Mouse (Mus musculus): ENCODE measurements at regions not wholly inside any gene's neighbourhood (a gene's known extent, or its start where the extent isn't known, plus 50 kb on each side); places are given as distances from the start of the nearest gene placed in this dataset.

- H3K27ac ChIP-seq: peak overlapping the region; percentile 22; the same call in 1 of the 2 replicates
- no peak overlapping the region for H3K4me3 ChIP-seq
- H3K36me3 ChIP-seq: no peaks in the 10 kb centered on the region
- H3K4me1 ChIP-seq: peaks cover 10% of the 10 kb centered on the region
- no peaks in the 10 kb centered on the region for H3K9me3 ChIP-seq
- 0 out of 2 replicates have a peak, but pooled peaks cover 4% of the 10 kb centered on the region for H3K27me3 ChIP-seq
- no peak overlapping the region for H3K9ac ChIP-seq
- peak; percentile 66; the same call in 1 of the 2 replicates for ATAC-seq (ENCODE audit: low FRiP score, low read depth)
- WGBS: 41% methylated on average over 7 of the region's 7 CpGs
- H3K4me2 ChIP-seq (replicated peaks): no peak overlapping the region
Measured at GRCm38 (mm10) chr12:91932490-91933361, 83.8 kb upstream of the Sel1l start.

GRCm38 (mm10) chr12:91931586-91931985, 82.6 kb upstream of the Sel1l start:
- Histone ChIP-seq H3K9me3 (no peaks in the 10 kb centered on the region), H3K27ac (no peak overlapping the region), H3K9ac (no peak overlapping the region), H3K4me1 (peaks cover 10% of the 10 kb centered on the region), H3K4me3 (no peak overlapping the region), H3K4me2 (replicated peaks) (no peak overlapping the region), H3K36me3 (no peaks in the 10 kb centered on the region), H3K27me3 (0 out of 2 replicates have a peak, but pooled peaks cover 6% of the 10 kb centered on the region)
- WGBS: 86% methylated on average over 6 of the region's 6 CpGs
- no peak for ATAC-seq (ENCODE audit: low FRiP score, low read depth)

- H3K4me1 ChIP-seq: peaks cover 10% of the 10 kb centered on the region
- ATAC-seq (ENCODE audit: low FRiP score, low read depth): no peak
- WGBS: 65% methylated on average over 7 of the region's 7 CpGs
- no peak overlapping the region for H3K27ac ChIP-seq
- no peaks in the 10 kb centered on the region for H3K9me3 ChIP-seq
- no peaks in the 10 kb centered on the region for H3K36me3 ChIP-seq
- H3K4me3 ChIP-seq: no peak overlapping the region
- no peak overlapping the region for H3K4me2 ChIP-seq (replicated peaks)
- H3K9ac ChIP-seq: no peak overlapping the region
- 0 out of 2 replicates have a peak, but pooled peaks cover 6% of the 10 kb centered on the region for H3K27me3 ChIP-seq
Measured at GRCm38 (mm10) chr12:91929386-91930054, 80.6 kb upstream of the Sel1l start.

GRCm38 (mm10) chr12:91927576-91927975, 78.6 kb upstream of the Sel1l start:
- Histone ChIP-seq H3K4me3 (no peak overlapping the region), H3K36me3 (no peaks in the 10 kb centered on the region), H3K9me3 (no peaks in the 10 kb centered on the region), H3K27me3 (0 out of 2 replicates have a peak, but pooled peaks cover 6% of the 10 kb centered on the region), H3K4me2 (replicated peaks) (no peak overlapping the region), H3K4me1 (0 out of 2 replicates have a peak, but pooled peaks cover 9% of the 10 kb centered on the region), H3K27ac (no peak overlapping the region), H3K9ac (no peak overlapping the region)
- ATAC-seq (ENCODE audit: low FRiP score, low read depth): no peak
- 77% methylated on average over 6 of the region's 6 CpGs for WGBS

DNA sequence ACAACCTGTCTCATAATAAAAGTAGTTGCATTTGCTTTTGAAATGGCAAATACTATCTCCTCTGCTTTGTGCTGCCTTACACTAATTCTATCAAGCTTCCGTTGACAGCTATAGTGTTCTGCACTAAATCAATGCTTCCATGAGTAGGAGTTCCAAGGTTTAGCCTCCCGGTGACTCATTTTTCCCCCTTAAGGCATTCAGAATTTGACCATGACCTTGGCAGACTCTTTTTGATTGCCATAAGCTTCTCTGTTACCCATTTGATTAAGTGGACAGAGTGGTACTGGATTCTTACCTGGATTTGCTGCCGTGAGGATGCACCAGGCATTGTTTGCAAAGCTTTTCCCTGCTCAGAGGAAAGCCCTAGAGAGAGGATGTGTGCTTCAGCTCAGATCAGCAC, 66.5 kb upstream of the Sel1l start:
- no peak overlapping the region for H3K9ac ChIP-seq
- WGBS: 85% methylated on average over 3 of the region's 3 CpGs
- H3K36me3 ChIP-seq: no peaks in the 10 kb centered on the region
- H3K4me2 ChIP-seq (replicated peaks): no peak overlapping the region
- H3K4me3 ChIP-seq: no peak overlapping the region
- H3K27ac ChIP-seq: no peak overlapping the region
- no peaks in the 10 kb centered on the region for H3K27me3 ChIP-seq
- no peak for ATAC-seq (ENCODE audit: low FRiP score, low read depth)
- no peaks in the 10 kb centered on the region for H3K9me3 ChIP-seq
- H3K4me1 ChIP-seq: 0 out of 2 replicates have a peak, but pooled peaks cover 3% of the 10 kb centered on the region

DNA sequence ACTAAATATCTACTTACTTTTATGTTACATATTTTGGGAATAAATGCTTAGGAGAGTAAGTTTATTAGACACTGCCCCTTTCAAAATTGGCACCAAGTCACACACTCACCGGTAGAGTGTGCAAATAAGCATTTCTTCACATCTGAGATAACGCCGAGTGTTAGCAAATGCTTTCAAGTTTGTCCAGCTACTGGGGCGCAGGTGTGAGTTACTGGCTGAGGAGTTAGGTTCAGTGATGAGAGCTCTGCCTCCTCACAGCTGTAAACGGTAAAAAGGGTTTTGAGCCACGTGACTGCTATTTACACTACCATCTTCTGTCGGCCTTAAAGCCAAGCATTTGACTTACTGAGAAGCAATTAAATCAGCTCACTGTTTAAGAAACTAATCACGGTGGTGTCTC, 61.6 kb upstream of the Sel1l start:
- Histone ChIP-seq H3K27me3 (no peaks in the 10 kb centered on the region), H3K9ac (no peak overlapping the region), H3K9me3 (0 out of 2 replicates have a peak, but pooled peaks cover 4% of the 10 kb centered on the region), H3K27ac (no peak overlapping the region), H3K4me3 (no peak overlapping the region), H3K4me2 (replicated peaks) (no peak overlapping the region), H3K4me1 (0 out of 2 replicates have a peak, but pooled peaks cover 4% of the 10 kb centered on the region), H3K36me3 (no peaks in the 10 kb centered on the region)
- WGBS: 38% methylated on average over 8 of the region's 8 CpGs
- no peak for ATAC-seq (ENCODE audit: low FRiP score, low read depth)

All from limb, embryonic 13.5 days (tissue).